Mouse (Mus musculus) myocyte (in vitro differentiated cells): ENCODE results near the gene Ryr2. TPM values are rescaled to one million over a fixed set of nuclear protein-coding genes. Genes with fewer than 3 reads are reported as not detected.
"Not testable (repeated sequence)": the region's sequence is repeated elsewhere in the genome, so short reads cannot be mapped to it uniquely, and the experiment has no call there.

Experiments used
- H3K27me3 ChIP-seq: one replicate; pipeline ENCODE4 v1.6.1; 2011; ENCODE audit not compliant: control insufficient read depth, insufficient read depth, insufficient read length
- H3K36me3 ChIP-seq: one replicate; pipeline ENCODE4 v1.6.1; 2011; ENCODE audit not compliant: control insufficient read depth, insufficient read depth
- H3K4me2 ChIP-seq: one replicate; pipeline ENCODE4 v1.6.1; 2011; ENCODE audit warnings: low read depth, control low read depth
- H3K4me3 ChIP-seq: one replicate; pipeline ENCODE4 v1.5.1; 2011; ENCODE audit warnings: mild to moderate bottlenecking, control low read depth, moderate library complexity
- H3K79me2 ChIP-seq: one replicate; pipeline ENCODE4 v1.6.1; 2011; ENCODE audit not compliant: control insufficient read depth, insufficient read depth
- H3ac ChIP-seq: one replicate; pipeline ENCODE4 v1.6.1; 2011; ENCODE audit not compliant: control insufficient read depth, insufficient read length
- CEBPB ChIP-seq: IDR thresholded peaks from 2 replicates; pipeline ENCODE4 v1.6.1; 2011; ENCODE audit warnings: mild to moderate bottlenecking, moderate library complexity; ENCODE audit not compliant: poor library complexity, insufficient read depth, severe bottlenecking
- E2F4 ChIP-seq: IDR thresholded peaks from one replicate; pipeline ENCODE4 v1.6.1; 2011; ENCODE audit warnings: mild to moderate bottlenecking, control low read depth, moderate library complexity; ENCODE audit not compliant: insufficient read depth
- MAX ChIP-seq: IDR thresholded peaks from one replicate; pipeline ENCODE4 v1.6.1; 2011; ENCODE audit warnings: low read depth, mild to moderate bottlenecking, control low read depth
- MYOD1 ChIP-seq, 3 experiments: IDR thresholded peaks; one replicate each; pipeline ENCODE4 v1.6.1; 2011; ENCODE audit warnings: control low read depth in 2 of 3, low read depth in 2 of 3, mild to moderate bottlenecking in 2 of 3, moderate library complexity in 1 of 3; ENCODE audit not compliant: insufficient read length in 2 of 3, control insufficient read depth in 1 of 3
- MYOG ChIP-seq, 3 experiments: IDR thresholded peaks; one replicate each; pipeline ENCODE4 v1.6.1; 2011; ENCODE audit warnings: control low read depth in 2 of 3, low read depth in 2 of 3, mild to moderate bottlenecking in 2 of 3; ENCODE audit not compliant: insufficient read length in 2 of 3, control insufficient read depth in 1 of 3, insufficient read depth in 1 of 3
- POLR2A ChIP-seq: IDR thresholded peaks from one replicate; pipeline ENCODE4 v1.6.1; 2011; ENCODE audit warnings: low read depth, mild to moderate bottlenecking, control low read depth, moderate library complexity; ENCODE audit not compliant: insufficient read length
- POLR2AphosphoS2 ChIP-seq: IDR thresholded peaks from one replicate; pipeline ENCODE4 v1.6.1; 2011; ENCODE audit warnings: low read depth, control low read depth; ENCODE audit not compliant: insufficient read length
- REST ChIP-seq: IDR thresholded peaks from one replicate; pipeline ENCODE4 v1.6.1; 2011; ENCODE audit warnings: mild to moderate bottlenecking, control low read depth, moderate library complexity; ENCODE audit not compliant: insufficient read depth, insufficient read length
- SRF ChIP-seq: IDR thresholded peaks from one replicate; pipeline ENCODE4 v1.6.1; 2011; ENCODE audit warnings: low read depth; ENCODE audit not compliant: control insufficient read depth, insufficient read length
- TCF12 ChIP-seq: IDR thresholded peaks from one replicate; pipeline ENCODE4 v1.6.1; 2011; ENCODE audit warnings: mild to moderate bottlenecking, control low read depth; ENCODE audit not compliant: poor library complexity, insufficient read depth, severe bottlenecking
- TCF3 ChIP-seq: IDR thresholded peaks from one replicate; pipeline ENCODE4 v1.6.1; 2011; ENCODE audit warnings: low read depth, control low read depth; ENCODE audit not compliant: insufficient read length
- USF1 ChIP-seq: IDR thresholded peaks from one replicate; pipeline ENCODE4 v1.6.1; 2011; ENCODE audit warnings: low read depth, mild to moderate bottlenecking, control low read depth, moderate library complexity
- polyA plus RNA-seq: library from polyadenylated mRNA; unstranded; fragments of >200 nt; fragmentation: generic; extraction: Trizol; gene quantifications from one replicate; pipeline ENCODE4 v1.2.1, GENCODE M21; 2012; ENCODE audit warnings: missing spikeins

The Ryr2 gene
- polyA plus RNA-seq, 1 experiment: not detected

GRCm38 (mm10) chr13:11566486-11566885, 540.3 kb downstream of the Ryr2 start:
- Histone ChIP-seq H3K36me3 (no peaks in the 10 kb centered on the region), H3K4me3 (no peak overlapping the region), H3ac (no peak overlapping the region), H3K79me2 (no peaks in the 10 kb centered on the region), H3K27me3 (no peaks in the 10 kb centered on the region), H3K4me2 (no peak overlapping the region)
- TF ChIP-seq MYOG (IDR thresholded peaks at IDR 0.05; ENCODE audit: control insufficient read depth in 1 of 3, insufficient read depth in 1 of 3, insufficient read length in 2 of 3, low read depth in 2 of 3) (no peak), POLR2A (no peak), TCF3 (no peak), REST (no peak), POLR2AphosphoS2 (no peak), E2F4 (no peak)

DNA sequence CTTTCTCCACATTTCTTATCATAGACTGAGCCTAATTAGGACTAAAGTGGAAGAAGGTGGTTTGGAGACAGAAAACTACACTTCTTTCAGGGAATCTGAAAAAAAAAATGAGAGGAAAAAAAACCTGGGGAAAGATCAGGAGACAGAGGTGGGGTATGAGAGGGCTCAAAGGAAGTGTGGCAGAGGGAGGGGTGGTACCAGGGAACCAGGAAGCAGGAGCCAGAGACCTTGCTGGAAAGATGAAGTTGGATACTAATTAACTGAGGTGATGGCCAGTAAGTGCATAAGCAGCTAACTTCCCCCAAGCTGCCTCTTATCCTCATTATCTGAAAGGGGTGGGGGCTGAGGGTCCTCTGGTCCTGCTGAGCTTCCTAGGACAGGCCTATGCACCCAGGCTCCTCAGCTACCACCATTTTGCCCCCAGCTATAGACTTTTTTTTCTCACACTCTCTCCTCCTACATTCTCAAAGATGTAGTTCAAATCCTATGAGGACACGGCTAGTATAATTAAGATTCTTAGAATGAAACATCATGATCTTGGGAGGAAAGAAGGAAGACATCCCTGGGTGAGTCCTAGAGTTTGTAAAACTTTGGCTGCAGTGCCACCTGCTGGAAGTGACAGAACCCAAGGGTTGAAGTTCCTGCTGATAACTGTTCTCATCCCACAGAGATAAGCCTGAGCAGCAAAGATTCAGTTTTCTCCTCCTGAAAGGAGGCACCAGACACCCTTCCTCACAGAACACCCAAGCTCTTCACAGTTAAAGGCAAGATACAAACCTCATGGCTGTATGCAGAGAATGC, 543.3 kb downstream of the Ryr2 start:
- no peaks in the 10 kb centered on the region for H3K36me3 ChIP-seq
- no peak overlapping the region for H3K4me3 ChIP-seq
- no peaks in the 10 kb centered on the region for H3K79me2 ChIP-seq
- no peak overlapping the region for H3K4me2 ChIP-seq
- H3K27me3 ChIP-seq: no peaks in the 10 kb centered on the region
- no peak overlapping the region for H3ac ChIP-seq
- TF ChIP-seq CEBPB: no peak
- TF ChIP-seq MAX: no peak
- no peak for TF ChIP-seq REST

GRCm38 (mm10) chr13:11549644-11550043, 557.1 kb downstream of the Ryr2 start:
- no peak overlapping the region for H3ac ChIP-seq
- H3K36me3 ChIP-seq: no peaks in the 10 kb centered on the region
- H3K79me2 ChIP-seq: no peaks in the 10 kb centered on the region
- no peaks in the 10 kb centered on the region for H3K27me3 ChIP-seq
- H3K4me3 ChIP-seq: no peak overlapping the region
- TF ChIP-seq USF1: no peak
- peak overlapping the region; percentile 57 for H3K4me2 ChIP-seq

GRCm38 (mm10) chr13:11549136-11549535, 557.6 kb downstream of the Ryr2 start:
- H3K36me3 ChIP-seq, H3K4me3 ChIP-seq, H3ac ChIP-seq, H3K27me3 ChIP-seq, H3K79me2 ChIP-seq: not testable (repeated sequence)
- H3K4me2 ChIP-seq: peak overlapping the region; percentile 57
- TF ChIP-seq CEBPB: peak; percentile 75

DNA sequence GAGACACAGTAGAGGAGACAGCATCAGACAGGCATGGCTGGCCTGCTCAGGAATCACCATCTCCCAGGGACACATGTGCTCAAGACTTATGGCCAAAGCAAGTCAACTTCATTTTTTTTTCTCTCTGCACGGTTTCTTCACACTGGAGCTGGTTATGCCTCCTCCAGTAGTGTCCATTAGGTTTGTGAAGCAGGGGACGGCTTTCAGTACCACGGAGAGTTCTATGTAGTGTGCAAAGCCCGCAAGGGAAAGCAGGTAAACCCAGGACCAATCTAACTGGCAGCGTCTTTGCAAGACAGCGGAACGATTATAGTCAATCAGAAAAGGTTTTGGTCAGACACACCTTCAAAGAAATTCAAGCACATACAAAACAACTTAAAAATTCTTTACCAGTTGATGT, 560.9 kb downstream of the Ryr2 start:
- no peaks in the 10 kb centered on the region for H3K27me3 ChIP-seq
- no peak overlapping the region for H3K4me2 ChIP-seq
- H3K4me3 ChIP-seq: no peak overlapping the region
- TF ChIP-seq MYOD1 (IDR thresholded peaks at IDR 0.05; ENCODE audit: control insufficient read depth in 1 of 3, insufficient read length in 2 of 3, low read depth in 2 of 3): no peak
- peak; percentile 67 for TF ChIP-seq REST
- no peak overlapping the region for H3ac ChIP-seq
- no peaks in the 10 kb centered on the region for H3K36me3 ChIP-seq
- no peaks in the 10 kb centered on the region for H3K79me2 ChIP-seq

DNA sequence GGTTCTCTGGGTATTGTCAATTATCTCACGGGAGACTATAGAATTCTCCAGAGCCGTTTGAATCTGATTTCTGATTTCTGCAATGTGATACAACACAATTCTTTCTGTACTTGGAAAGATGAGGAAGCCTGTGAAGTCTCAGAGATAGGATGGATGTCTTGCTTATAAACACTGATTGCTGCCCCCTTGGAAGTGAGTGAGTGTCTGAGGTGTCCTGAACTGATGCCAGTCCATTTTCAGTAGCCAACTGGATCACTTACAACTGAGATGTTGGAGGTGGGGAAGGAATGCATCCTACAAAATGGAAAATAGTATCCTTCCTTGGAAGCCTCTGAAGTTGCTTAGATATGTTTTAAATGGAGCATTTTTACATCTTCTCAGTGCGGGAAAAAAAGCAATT, 564.2 kb downstream of the Ryr2 start:
- Histone ChIP-seq H3K4me3 (no peak overlapping the region), H3K79me2 (no peaks in the 10 kb centered on the region), H3K4me2 (no peak overlapping the region), H3ac (no peak overlapping the region), H3K27me3 (no peaks in the 10 kb centered on the region), H3K36me3 (no peaks in the 10 kb centered on the region)
- TF ChIP-seq TCF3 (no peak), SRF (no peak), USF1 (no peak), MYOG (IDR thresholded peaks at IDR 0.05; ENCODE audit: control insufficient read depth in 1 of 3, insufficient read depth in 1 of 3, insufficient read length in 2 of 3, low read depth in 2 of 3) (no peak), MAX (no peak), POLR2AphosphoS2 (no peak), TCF12 (no peak), MYOD1 (IDR thresholded peaks at IDR 0.05; ENCODE audit: control insufficient read depth in 1 of 3, insufficient read length in 2 of 3, low read depth in 2 of 3) (no peak), E2F4 (no peak), CEBPB (no peak), REST (no peak), POLR2A (no peak)
